Mouse (Mus musculus) testis, postnatal 14 days (tissue): Measurements from ENCODE around the gene Vsx2.

Experiments used
- DNase-seq: peaks from one replicate; pipeline ENCODE4 v3.0.0; 2021; ENCODE audit warnings: low spot score

The Vsx2 gene

DNA sequence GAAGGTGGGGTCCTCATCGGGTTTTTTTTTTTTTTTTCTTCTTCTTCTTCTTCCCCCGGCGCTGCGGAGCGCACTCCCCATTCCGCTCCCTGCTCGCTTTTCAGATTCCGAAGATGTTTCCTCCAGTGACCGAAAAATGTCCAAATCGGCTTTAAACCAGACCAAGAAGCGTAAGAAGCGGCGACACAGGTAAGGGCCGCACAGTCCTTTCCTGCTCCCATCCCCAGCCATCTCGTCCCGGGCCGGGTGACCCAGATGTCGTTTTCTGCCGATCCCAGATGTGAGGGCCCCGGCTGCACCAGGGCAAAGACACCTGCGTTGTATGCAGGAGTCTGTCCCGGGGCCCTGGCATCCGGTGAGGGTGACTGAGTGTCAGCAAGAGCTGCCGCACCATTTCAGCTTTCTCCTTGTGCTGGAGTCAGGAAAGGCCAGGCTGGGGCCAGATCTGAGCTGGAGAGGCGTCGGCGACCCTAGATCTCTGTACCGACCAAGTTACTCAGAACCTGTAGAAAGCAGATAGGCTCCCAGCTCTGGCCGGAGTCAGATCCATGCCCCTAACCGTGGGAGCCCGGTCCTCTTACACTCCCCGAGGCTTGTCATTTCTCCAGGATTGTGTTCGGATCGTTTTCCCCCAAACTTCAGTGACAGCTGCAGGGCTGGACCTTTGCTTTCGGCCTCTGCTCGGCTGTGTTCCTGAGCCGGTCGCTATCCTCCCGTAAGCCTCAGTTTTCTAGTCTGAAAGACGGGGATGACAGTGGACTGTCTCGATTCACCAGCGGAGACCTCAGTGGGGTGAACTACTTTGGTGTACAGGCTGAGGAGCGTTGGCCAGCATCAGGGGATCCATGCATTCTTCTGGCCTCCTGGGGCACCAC is 2.1 kb downstream of the Vsx2 start:
- no peak for DNase-seq

DNA sequence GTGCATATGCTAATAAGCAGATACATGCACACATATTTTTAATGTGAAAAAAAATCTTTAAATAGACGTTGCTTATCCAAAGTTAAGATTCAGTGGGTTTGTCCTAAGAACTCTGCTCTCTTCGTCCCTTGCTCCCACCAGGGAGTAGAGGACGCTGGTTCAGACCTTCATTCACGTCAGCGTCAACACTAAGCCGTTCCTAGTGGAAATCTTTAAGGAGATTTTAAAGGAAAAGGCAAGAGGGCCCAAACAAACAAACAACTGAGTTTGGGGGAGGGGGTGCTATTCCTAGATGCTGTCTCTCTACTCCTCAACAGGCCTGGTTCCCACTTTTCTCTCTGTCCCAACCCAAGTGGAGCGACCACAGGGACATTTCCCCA is 2.8 kb downstream of the Vsx2 start:
- no peak for DNase-seq

DNA sequence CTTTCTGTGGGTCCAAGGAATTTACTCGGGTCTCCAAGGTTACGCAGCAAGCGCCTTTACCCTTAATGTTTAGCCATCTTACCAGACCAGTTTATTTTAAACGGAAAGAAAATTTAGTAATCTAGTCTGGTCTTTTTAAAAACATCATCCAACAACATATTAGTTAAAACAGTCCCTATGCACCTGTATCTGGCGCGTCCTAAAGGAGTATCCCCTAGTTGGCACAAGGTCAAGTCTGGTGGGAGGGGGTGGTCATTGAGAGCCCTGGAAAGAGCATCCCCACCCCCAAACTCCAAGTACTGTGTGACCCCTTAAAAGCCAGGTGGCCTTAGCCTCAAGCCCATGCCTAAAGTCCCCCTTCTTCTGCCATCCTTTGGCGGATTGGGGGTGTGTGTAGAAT is 3.5 kb downstream of the Vsx2 start:
- no peak for DNase-seq

DNA sequence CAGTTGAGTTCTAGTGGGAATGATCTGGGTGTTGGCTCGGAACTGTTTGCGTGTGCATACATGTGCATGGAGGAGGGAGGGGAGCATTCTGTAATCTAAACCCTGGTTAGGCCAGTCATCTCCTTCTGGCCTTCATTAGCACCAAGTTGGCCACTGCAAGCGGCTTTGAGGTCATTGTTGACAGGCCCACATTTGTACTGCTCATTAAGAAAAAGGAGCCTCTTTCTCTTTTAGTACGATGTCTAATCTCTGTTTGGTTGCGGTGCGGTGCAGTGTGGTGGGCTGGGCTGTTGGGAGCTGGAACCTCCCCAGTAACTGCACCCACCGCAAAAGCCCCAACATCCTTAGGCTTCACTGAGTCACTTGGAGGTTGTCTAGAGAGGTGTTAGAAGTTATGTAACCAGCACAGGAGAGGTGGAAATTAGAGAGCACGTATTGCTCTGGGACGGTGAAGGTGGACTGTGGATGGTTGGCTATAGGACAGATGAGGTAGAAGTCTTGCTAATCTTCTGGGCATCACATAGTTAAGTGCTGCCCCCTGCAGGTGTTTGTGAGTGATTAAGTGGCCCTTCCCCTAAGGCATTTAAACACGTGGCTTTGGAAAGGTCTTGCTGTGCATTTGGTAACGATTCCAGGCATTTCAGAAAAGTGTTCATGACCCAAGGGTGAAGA is 8.3 kb downstream of the Vsx2 start:
- DNase-seq = no peak

DNA sequence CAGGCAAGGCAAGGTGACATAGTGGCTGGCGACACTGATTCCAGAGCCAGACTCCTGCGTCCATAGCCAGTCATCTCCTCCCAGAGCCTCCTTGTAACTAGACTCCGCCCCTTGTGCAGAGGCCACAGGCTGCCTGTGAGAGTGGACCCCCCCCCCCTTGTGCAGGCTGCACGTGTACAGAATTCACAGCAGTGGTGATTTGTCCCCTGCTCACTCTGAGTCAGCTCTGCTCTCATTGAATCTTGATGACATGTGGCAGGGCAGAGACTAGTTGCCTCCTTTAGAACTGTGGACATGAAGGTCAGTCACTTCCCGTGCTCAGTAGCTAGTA is 8.8 kb downstream of the Vsx2 start:
- no peak for DNase-seq

DNA sequence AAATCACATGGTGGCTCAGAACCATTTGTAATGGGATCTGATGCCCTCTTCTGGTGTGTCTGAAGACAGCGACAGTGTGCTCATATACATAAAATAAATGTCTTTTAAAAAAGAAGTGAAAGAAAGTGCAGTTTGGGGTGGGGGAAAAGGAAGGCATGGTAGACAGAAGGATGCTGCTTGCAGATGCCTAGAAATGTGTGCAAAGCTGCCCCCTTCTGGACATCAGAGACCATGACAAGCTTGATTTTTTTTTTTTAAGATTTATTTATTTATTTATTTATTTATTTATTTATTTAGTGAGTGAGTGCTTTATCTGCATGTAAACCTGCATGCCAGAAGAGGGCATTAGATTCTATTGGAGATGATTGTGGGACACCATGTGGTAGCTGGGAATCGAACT is 11.7 kb downstream of the Vsx2 start:
- no peak for DNase-seq

DNA sequence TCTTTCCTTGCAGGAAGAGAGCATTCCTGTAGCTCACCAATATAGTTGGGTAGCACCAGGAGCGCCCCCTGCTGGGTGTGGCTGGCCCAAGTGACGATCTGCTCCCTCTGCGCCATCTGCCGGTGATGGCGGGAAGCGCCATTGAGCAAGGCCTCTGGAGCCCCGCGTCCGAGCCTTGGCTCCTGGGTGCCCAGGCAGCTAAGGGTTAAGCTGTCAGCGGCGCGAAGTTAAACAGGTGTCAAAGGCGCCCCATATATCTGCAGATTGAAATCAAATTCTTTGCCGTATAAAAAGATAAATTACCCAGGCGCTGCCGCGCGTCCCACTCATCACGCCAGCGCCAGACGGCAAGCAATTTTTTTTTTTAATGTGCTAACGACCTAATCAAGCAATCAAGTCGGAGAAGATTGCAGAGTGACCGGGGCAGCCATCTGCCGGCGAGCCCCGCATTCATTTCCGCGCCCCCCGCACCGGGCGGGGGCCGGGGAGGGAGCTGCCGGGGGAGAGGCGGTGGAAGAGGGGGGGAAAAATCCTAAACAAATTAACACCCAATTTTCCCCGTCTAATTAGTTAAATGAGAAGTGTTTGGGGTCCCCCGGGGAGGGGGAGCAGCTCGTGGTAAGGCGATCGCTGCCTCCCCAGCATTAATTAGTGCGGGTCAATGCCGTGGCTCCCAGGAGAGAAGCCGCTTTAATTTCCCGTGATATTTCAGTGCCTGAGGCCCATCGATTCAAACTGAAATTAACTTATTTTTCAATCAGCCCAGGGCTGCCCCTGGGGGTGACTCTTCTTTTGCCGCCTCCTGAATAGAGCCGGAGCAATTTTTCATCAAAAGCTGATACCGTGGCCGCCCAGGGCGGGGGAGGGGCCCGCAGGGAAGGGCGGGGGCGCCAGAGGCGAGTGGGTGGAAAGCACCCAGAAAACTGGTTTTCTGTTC is 20.5 kb downstream of the Vsx2 start:
- peak; percentile 89 for DNase-seq

DNA sequence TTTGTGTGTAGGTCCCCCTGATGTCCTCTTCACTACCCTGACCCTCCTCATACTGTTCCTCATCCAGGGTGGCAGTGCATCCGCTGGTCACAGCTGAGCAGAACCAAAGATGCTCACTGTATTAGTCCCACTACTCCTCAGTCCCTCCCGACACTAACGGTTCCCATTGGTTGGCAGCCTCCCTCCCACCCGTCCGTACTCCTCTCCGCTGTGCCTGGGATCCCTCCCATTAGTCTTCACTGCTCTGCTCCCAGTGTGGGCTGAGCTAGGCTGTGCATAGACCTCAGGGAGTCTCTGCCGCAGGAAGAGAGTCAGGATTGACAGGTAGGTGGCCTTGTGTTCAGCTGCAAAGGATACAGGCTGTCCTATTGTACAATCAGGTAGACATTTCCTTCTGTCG is 28.8 kb downstream of the Vsx2 start:
- DNase-seq = no peak

DNA sequence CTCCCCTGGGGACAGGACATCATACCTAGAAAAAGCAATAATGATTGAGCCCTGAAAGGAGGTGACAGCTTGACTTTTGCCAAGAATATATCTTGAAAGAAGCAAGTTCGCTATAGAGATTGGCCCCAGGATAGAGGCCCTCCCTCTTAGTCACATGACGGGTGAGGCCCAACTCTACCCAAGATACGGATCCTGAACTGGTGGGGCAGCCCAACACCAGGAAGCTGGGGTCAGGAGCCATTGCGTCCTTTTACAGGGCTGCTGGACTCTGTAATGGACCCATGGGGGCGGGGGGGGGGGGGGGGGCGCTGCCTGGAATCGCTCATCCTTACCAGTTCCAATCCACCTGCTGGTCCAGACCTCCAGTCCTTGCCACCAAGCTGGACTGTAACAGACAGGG is 34.4 kb downstream of the Vsx2 start:
- DNase-seq = no peak

DNA sequence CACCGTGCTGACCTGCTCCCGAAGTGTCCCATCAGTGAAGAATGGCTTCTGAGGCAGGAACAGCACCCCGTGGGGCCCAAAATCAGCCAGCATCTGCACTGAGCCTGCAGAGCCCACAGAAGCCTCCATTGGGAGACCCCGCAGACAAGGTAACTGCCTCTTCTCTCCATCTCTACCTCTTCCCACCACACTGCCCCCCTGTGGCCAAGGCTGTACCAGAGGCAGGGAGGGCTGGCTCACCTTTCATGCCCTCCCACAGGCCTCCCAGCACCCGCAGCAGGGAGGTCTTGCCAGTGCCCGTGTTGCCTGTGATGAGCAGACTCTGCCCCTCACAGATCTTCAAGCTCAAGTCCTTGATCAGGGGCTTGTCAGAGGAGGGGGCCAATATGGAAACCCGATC is 36.3 kb downstream of the Vsx2 start:
- DNase-seq = no peak

DNA sequence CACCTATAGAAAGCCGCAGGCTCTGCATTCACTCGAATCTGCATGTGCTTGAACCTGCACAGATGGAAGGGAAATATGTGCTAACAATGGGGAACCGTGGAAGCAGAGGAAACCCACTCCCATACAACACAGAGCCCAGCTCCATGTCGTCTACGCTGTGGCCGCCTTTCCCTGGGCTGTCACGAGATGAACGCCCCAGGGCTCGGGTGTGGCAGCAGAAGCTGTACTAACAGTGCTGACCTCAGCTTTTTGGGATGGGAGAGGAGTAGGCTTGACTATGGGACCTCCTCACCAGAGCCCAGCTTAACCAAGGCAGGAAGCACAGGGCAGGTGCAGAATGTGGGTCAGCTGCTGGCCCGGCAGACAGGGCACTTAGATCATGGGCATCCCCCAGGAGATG is 42.2 kb downstream of the Vsx2 start:
- no peak for DNase-seq

DNA sequence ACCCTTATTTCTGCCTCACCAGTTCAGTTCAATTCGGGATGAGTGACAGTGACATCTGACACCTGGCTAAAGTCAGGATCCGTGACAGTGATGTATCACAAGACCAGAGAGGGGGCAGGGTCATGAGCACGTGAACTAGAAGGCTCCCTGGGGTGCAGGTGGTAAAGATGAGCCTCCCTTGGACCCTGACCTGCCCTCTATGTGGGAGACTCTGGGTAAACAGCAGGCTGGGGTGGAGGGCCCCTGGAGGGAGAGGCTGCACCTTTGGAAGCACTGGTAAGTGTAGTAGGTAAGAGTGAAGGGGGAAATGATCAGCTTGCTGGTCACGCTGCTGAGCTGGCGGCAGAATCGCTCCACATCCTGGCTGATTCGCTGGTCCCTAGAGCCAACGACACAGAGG is 43.0 kb downstream of the Vsx2 start:
- DNase-seq = no peak

DNA sequence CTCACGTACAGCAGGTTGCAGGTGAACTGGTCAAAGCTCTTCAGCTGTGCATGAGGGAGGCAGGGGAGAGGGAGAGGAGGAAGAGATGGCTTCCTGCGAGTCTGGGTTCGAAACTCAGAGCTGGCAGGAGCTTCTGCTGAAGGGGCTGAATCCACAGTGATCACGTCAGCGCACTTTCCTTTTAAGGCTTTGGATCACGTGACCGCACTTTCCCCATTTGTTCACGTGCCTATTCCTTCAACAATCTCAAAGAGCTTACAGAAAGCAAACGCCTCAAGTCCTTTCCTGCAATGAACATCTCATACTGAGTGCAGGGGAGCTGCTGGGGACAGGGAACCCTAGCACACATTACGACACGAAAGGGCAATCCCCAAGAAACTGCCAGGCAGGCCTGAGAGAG is 44.4 kb downstream of the Vsx2 start:
- DNase-seq = no peak

DNA sequence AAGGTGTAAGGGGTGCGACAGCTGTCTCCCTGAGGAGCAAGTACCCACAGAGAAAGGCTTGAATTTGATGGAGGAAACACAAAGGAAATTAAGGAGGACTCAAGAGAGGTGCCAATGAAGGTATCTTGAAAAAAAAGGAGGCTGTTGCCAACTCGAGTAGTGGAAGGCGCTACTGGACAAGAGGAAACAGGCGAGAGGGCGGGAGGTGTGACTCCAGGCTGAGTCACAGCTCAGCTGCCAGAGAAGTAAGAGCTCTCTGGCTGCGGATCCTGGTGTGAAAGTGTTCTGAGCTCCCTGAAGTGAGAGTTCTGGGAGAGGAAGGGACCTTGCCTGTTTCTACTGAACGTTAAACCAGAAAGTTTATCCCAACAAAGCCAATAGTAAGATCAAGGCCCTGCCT is 45.0 kb downstream of the Vsx2 start:
- no peak for DNase-seq

DNA sequence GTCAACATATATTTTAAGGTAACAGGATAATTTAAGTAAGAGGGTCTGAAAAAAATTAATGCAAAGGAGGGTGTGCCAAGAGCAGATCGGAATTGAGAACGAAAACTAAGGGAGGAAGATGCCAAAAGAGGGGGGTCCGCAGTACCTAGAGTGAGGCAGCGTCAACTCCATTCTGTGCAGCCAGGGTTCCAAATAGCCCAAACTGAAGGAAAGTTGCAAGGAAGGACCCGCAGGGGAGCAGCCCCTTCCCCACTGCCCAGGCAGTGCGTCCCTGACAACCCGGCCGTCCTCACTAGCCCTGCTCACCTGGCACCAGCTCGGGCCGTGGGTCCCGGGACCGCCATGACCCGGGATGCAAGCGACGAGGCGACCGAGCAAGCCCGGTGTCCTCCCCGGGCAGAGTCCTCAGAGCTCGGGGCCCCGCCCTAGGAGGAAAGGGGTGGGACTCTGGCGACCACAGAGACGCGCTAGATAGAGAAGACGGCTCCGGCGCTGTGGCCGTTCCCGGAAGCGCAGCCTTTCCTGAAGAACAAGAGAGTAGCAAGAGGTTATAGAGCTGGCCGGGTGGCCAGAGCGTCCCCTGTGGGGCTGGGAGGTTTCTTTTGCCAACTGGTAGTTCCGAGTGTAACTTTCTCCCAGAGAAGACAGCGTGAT is 47.5 kb downstream of the Vsx2 start, which contains the start of gene Abcd4:
Gene Abcd4, minus strand, starts transcription at position 437 of the 654 bp plus-strand sequence.
- DNase-seq = peak; percentile 91

DNA sequence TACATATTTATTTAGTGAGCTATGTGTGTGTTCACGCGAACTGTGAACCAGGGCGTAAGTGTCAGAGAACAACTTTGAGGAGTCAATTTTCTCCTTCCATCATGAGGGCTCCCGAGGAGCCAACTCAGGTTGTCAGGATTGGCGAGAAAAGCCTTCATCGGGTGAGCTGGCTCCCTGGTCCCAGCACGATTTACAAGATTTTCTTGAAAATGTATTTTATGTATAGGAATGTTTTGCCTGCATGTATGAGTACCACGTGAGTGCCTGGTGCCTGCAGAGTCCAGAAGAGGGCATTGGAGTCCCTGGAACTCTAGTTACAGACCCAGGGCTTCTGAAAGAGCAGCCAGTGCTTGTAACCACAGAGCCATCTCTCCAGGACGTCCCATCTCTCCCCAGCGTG is 48.1 kb downstream of the Vsx2 start:
- DNase-seq = no peak

DNA sequence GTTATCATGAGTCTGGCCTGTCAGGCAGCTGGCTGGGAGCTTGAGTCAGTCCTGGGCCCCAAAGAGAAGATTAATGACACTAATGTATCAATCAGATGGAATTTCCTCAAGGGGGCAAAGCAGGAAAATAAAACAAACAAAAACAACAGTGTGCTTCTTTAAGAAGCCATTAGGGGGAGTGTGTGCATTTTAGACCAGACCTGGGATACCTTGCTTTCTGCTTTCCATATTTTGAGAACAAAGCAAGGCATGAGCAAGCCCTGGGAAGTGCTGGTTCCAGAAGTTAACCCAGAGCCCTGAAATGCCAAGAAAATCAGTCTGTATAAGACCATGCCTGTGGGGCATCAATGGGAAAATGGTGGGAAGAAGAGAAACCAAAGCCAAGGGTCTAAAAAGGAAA is 51.4 kb downstream of the Vsx2 start:
- DNase-seq = no peak

DNA sequence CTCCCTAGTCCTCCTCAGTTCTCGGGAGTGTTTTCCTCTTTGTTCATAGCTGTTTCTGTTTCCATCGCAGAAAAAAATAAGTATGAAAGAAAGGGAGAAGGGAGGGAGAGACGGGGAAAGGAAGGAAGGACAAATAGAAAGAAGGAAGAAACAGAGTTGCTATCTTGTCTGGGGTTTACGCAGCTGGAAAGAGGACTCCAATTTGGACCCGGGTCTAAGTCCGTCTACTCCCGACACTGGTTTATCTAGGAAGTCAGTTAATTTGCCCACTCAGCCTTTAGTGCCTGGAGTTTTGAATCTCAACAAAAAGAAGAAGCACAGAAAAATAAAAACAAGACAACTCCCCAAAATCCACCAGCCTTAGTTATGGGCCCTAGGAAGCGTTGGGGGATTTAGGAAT is 55.0 kb downstream of the Vsx2 start:
- DNase-seq = no peak

DNA sequence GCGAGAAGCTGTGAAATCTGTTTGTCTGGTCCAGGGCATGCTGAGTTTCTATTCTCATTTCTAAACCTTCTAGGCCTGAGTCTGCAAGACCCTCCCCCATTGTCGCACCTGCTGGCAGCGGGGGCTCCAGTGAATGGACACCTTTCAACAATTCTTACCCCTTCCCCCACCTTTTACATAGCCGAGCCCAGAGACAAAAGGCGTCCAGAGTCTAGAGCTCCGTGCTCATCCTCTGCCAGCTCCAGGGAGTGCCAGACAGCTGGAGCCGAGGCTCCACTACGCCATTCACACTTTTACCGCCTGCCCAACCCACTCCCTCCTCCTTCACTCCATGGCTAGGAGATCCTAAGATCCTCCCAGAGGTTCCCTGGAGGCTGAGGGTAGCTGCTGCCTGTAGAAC is 55.6 kb downstream of the Vsx2 start:
- no peak for DNase-seq

DNA sequence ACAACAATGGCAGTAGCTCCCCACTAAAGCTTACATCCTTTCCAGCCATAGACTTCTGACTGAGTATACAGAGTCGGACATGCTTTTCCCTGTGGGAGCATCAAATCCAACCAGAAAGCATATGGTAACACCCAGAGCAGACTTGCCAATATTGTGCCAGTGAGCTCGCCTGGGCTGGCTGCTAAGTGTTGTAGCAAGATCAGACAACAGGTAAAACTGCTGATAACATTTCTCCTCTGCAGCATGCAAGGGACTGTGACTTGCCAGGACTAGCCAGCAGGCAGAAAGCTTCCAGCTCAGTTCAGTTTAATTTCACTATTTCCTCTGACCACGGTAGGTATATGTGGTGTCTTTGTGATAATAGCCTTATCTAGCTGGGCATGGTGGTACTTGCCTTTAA is 62.3 kb downstream of the Vsx2 start:
- no peak for DNase-seq

DNA sequence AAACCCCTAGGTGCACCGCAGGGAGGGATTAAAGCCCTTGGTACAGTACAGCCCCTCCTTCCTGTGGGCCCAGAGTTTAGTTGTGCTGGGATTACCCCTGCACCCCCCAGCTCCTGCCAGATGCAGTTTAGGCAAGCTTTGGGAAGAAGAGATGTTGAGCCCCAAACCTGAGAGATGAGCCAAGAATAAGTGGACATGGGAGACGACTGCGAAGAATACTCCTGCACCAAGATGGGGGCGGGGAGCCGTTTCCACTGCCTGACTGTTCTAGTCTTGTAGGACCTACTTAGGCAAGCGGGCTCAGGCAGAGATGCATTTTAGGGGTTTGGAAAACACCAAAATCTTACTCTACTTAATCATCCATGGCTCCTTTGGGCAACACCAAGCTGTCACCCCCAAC is 70.7 kb downstream of the Vsx2 start:
- no peak for DNase-seq

DNA sequence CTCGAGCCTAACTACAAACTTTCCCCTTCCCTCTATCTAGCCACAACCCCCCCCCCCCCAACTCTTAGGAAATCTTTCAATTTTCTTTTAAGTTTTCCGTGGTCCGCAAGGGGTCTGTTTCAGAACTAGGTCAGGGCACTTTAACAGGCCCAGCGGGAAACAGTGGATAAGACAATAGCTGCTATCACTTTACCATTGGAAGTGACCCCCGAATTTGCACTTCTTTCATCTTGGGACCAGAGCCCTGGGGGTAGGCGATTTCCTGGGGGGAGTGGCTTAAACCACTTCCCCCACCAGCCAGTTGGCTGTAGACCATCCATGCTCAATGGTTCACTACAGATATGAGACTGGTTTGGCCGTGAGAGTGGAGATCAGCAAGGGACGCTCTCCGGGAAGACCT is 71.1 kb downstream of the Vsx2 start, which contains the start of gene Vrtn:
Gene Vrtn, plus strand, starts transcription at position 366 of the 400 bp plus-strand sequence.
- no peak for DNase-seq
